Mouse (Mus musculus): ENCODE data around the gene Zfp54. TPM values are rescaled to one million over a fixed set of nuclear protein-coding genes. Genes with fewer than 3 reads are reported as not detected.
"Not testable (repeated sequence)": the region's sequence is repeated elsewhere in the genome, so short reads cannot be mapped to it uniquely, and the experiment has no call there.

Zfp54 gene
- polyA plus RNA-seq, 1 experiment from 2014 or later, result 4.9 TPM

DNA sequence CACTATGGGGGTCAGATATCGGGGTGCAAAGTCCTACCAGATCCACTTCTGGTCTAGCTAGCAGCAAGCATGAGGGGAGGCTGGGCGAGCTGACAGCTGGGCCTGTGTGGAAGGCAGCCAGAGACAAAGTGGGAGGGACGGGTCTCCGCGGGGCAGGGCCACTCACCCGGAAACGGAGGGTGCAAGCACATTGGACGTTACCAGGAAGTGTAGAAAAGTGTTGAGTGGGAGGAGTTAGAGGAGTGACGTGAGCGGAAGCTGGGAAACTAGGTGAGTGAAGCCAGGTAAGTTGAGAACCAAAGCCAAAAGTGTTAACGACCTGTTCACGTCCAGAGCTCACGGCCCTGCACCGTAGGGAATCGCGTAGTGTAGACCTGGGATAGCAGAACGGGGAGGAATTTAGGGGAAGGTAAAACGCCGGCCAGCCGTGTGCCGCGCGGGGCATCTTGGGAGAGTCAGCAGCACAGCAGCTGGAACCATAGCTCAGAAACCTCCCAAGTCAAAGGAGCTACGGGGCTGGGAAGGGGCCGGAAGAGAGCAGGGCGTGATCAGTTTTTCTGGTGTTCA is 27.2 kb downstream of the Zfp54 start, which contains the start of gene Zfp51:
Gene Zfp51 (plus strand): TSS at position 237 of the 567 bp plus-strand sequence.
- Histone ChIP-seq H3K27me3 (replicated peaks; ENCODE audit: control insufficient read depth, insufficient read depth, low read length) (no peaks in the 10 kb centered on the region), H3K9me3 (ENCODE audit: control insufficient read depth) (no peaks in the 10 kb centered on the region), H3K4me2 (replicated peaks; ENCODE audit: low read depth) (peak within 1 kb of the TSS; percentile 73), H3K4me3 (ENCODE audit: low read depth, low read length) (peak within 1 kb of the TSS; percentile 51), H3K36me3 (ENCODE audit: control insufficient read depth, insufficient read depth) (no peaks in the 10 kb centered on the region), H3K9ac (ENCODE audit: low read depth, low read length) (peak within 1 kb of the TSS; percentile 56), H3K27ac (ENCODE audit: low read depth, low read length) (peak within 1 kb of the TSS; percentile 91), H3K4me1 (replicated peaks; ENCODE audit: control insufficient read depth, insufficient read depth, low read length) (no peaks in the 10 kb centered on the region)
- TF ChIP-seq CTCF (IDR thresholded peaks at IDR 0.05; ENCODE audit: low read depth), result no peak
- ATAC-seq, result peak; percentile 100
- under 1% methylated on average over 26 of the region's 26 CpGs for WGBS

DNA sequence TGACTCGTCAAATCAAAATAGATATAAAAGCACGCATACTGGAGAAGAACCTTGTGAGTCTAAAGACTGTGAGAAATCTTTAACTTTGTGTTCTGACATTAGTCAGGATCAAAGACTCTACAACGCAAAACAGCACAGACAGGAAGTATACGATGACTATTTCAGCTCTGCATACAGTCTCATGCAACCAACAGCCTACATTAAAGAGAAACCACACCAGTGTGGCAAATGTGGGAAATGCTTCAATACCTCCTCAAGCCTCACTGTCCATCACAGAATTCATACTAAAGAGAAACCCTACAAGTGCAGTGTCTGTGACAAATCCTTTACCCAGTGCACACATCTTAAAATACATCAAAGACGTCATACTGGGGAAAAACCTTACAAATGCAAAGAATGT is 40.5 kb downstream of the Zfp54 start:
- H3K9me3 ChIP-seq (ENCODE audit: control insufficient read depth), result no peaks in the 10 kb centered on the region
- TF ChIP-seq CTCF (IDR thresholded peaks at IDR 0.05; ENCODE audit: low read depth), result no peak
- 92% methylated on average over 5 of the region's 5 CpGs for WGBS
- H3K4me2 ChIP-seq (replicated peaks; ENCODE audit: low read depth), result no peak overlapping the region
- peaks cover 38% of the 10 kb centered on the region for H3K36me3 ChIP-seq (ENCODE audit: control insufficient read depth, insufficient read depth)
- no peak overlapping the region for H3K9ac ChIP-seq (ENCODE audit: low read depth, low read length)
- H3K27ac ChIP-seq (ENCODE audit: low read depth, low read length), result no peak overlapping the region
- no peak overlapping the region for H3K4me3 ChIP-seq (ENCODE audit: low read depth, low read length)
- no peaks in the 10 kb centered on the region for H3K27me3 ChIP-seq (replicated peaks; ENCODE audit: control insufficient read depth, insufficient read depth, low read length)
- ATAC-seq, result no peak
- H3K4me1 ChIP-seq (replicated peaks; ENCODE audit: control insufficient read depth, insufficient read depth, low read length), result no peaks in the 10 kb centered on the region

DNA sequence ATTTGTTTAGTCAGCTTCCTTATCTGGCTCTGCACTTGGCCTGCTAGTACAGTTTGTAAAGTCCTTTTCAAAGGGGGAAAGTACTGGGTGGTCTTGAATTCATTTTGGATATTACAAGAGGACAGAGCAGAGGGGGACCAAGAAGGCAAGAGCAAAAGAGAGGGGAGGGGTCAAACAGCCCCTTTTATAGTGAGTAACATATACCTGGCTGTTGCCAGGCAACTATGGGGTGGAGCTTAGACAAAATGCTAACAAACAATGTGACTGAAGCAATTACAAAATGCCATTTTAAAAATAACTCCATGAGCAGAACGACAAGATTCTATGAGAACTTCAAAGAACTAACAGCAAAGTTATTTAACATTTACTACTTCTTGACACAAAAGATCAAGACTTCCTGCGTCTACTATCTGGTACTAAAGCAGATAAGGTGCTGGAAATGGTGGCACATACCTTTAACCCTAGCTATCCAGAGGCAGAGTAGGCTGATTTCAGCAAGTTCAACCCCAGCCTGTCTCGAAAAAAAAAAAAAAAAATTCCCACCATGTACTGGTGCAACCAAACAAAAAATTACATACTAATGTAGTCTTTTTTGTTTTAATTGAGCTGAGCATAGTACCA is 49.1 kb downstream of the Zfp54 start:
- WGBS, result 40% methylated on average over 3 of the region's 3 CpGs
- no peaks in the 10 kb centered on the region for H3K9me3 ChIP-seq (ENCODE audit: control insufficient read depth)
- no peaks in the 10 kb centered on the region for H3K4me1 ChIP-seq (replicated peaks; ENCODE audit: control insufficient read depth, insufficient read depth, low read length)
- no peak for TF ChIP-seq CTCF (IDR thresholded peaks at IDR 0.05; ENCODE audit: low read depth)
- H3K27me3 ChIP-seq (replicated peaks; ENCODE audit: control insufficient read depth, insufficient read depth, low read length), result no peaks in the 10 kb centered on the region
- H3K4me3 ChIP-seq (ENCODE audit: low read depth, low read length), result no peak overlapping the region
- no peak for ATAC-seq
- H3K36me3 ChIP-seq (ENCODE audit: control insufficient read depth, insufficient read depth), result no peaks in the 10 kb centered on the region
- no peak overlapping the region for H3K9ac ChIP-seq (ENCODE audit: low read depth, low read length)
- no peak overlapping the region for H3K4me2 ChIP-seq (replicated peaks; ENCODE audit: low read depth)
- no peak overlapping the region for H3K27ac ChIP-seq (ENCODE audit: low read depth, low read length)

DNA sequence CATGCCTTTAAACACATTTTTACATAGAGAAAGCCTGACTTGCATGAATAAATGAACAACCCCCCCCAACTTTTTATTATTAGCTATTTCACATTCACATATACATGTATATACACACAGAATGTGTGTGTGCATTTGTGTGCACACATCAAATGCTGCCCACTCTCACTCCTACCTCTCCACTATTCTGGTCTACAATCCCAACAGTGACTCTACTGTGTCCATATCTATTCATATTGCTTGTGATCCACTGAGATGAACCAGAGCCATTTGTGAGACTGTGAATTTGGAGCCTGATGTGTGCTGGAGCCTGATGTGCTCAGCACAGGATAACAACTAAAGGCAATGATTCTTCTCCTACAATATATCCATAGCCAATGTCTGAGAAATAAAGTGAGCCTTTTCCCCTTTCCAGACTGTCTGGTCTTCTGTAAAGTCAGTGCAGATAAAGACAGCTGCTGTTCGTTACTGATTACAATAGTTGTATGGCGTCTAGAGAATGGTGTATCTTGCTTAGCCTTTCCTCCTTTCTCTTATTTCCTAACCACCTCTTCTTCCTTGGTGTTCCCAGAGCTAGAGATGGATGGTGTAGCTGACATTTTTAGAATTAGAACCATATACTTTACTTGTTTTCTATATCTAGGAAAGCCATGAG is 49.8 kb downstream of the Zfp54 start:
- Histone ChIP-seq H3K4me2 (replicated peaks; ENCODE audit: low read depth) (no peak overlapping the region), H3K9ac (ENCODE audit: low read depth, low read length) (no peak overlapping the region), H3K9me3 (ENCODE audit: control insufficient read depth) (no peaks in the 10 kb centered on the region), H3K27ac (ENCODE audit: low read depth, low read length) (no peak overlapping the region), H3K36me3 (ENCODE audit: control insufficient read depth, insufficient read depth) (no peaks in the 10 kb centered on the region), H3K27me3 (replicated peaks; ENCODE audit: control insufficient read depth, insufficient read depth, low read length) (no peaks in the 10 kb centered on the region), H3K4me3 (ENCODE audit: low read depth, low read length) (no peak overlapping the region), H3K4me1 (replicated peaks; ENCODE audit: control insufficient read depth, insufficient read depth, low read length) (no peaks in the 10 kb centered on the region)
- ATAC-seq, result no peak
- TF ChIP-seq CTCF (IDR thresholded peaks at IDR 0.05; ENCODE audit: low read depth), result no peak
- 27% methylated on average over 2 of the region's 2 CpGs for WGBS

DNA sequence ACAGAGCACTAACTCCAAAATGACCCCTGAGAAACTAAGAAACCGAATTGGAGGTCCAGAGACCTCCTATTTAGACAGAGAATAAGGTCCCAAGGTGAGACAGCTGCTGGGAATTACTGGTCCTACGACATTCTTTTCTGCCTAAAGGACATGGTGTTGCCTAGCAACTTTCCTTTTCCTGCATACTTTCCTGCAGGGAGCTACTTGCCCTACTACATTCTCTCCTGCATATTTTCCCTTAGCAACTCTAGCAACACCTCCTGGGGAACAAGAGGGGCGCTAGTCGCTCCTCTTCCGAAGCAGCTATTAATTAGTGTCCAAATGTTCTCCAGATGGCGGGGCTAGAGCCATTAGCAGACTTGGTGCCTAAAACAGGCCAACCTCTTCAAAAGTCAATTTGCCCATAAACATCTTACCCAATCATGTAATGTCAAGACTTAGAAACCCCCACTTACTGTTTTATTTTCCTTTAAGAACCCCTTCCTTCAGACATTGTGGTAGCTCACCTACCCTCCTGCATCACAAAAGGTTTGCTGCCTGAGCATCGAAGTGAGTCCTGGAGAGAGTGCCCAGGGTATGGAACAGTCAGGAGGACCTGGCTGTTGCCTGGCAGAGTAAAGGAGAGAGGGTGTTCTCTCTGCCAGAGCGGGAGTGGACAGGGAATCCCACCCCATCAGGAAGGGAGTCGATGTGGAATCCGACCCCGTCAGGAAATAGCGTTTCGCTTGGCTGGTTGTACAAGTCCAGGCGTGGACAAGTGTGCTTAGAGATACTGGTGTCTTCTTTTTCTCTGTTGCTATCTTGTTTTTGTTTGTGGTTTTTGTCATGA is 50.5 kb downstream of the Zfp54 start:
- Histone ChIP-seq H3K4me1 (replicated peaks; ENCODE audit: control insufficient read depth, insufficient read depth, low read length) (no peaks in the 10 kb centered on the region), H3K9me3 (ENCODE audit: control insufficient read depth) (no peaks in the 10 kb centered on the region), H3K27me3 (replicated peaks; ENCODE audit: control insufficient read depth, insufficient read depth, low read length) (no peaks in the 10 kb centered on the region), H3K4me3 (ENCODE audit: low read depth, low read length) (no peak overlapping the region), H3K4me2 (replicated peaks; ENCODE audit: low read depth) (no peak overlapping the region), H3K27ac (ENCODE audit: low read depth, low read length) (no peak overlapping the region), H3K36me3 (ENCODE audit: control insufficient read depth, insufficient read depth) (no peaks in the 10 kb centered on the region), H3K9ac (ENCODE audit: low read depth, low read length) (no peak overlapping the region)
- 24% methylated on average over 14 of the region's 14 CpGs for WGBS
- ATAC-seq, result 0 out of 2 replicates have a peak, but pooled peaks have one; percentile 19
- TF ChIP-seq CTCF (IDR thresholded peaks at IDR 0.05; ENCODE audit: low read depth), result peak; percentile 40

DNA sequence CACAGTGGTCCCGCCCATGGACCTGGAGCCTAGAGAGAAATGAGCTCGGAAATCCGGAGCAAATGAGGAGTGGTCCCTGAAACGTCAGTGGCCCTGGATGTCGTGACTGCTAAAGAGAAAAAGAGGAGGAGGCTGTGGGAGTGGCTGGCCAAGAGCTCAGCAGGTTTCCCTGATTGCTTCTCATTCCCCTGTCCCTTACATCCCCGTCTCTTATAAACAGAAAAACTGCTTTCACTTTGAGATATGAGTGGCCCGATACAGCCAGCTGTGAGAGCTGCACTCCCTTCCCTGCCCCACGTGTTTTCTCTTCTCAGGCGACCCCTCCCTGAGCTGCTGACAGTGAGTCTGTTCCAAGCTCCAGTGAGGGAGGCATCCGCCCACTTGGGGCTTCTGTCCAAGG is 51.7 kb downstream of the Zfp54 start:
- peak overlapping the region; percentile 32; the same call in 1 of the 2 replicates for H3K4me2 ChIP-seq (replicated peaks; ENCODE audit: low read depth)
- H3K27me3 ChIP-seq (replicated peaks; ENCODE audit: control insufficient read depth, insufficient read depth, low read length); H3K4me3 ChIP-seq (ENCODE audit: low read depth, low read length); H3K36me3 ChIP-seq (ENCODE audit: control insufficient read depth, insufficient read depth); H3K4me1 ChIP-seq (replicated peaks; ENCODE audit: control insufficient read depth, insufficient read depth, low read length); ATAC-seq; H3K9ac ChIP-seq (ENCODE audit: low read depth, low read length); H3K27ac ChIP-seq (ENCODE audit: low read depth, low read length); H3K9me3 ChIP-seq (ENCODE audit: control insufficient read depth): not testable (repeated sequence)
- WGBS, result 4% methylated on average over 10 of the region's 10 CpGs

DNA sequence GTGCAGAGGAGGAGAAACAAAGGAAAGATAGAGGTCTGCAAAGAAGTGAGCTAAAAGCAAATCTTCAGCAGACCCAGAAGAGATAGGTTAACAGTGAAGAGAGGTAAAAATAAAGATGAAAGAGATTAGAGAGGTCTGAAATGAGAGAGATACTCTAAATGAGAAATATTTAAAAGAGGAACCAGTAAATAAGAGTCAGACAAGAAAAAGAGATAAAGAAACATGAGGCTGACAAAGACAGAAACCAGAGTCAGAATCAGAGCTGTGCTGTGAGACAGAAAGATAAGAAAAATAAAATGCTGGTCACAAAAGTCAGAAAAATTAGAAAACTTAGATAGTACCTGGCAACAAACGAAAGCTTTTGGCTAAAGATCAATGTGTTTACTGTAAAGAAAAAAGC is 52.3 kb downstream of the Zfp54 start:
- H3K4me3 ChIP-seq (ENCODE audit: low read depth, low read length); H3K9me3 ChIP-seq (ENCODE audit: control insufficient read depth); H3K4me2 ChIP-seq (replicated peaks; ENCODE audit: low read depth); ATAC-seq; H3K27me3 ChIP-seq (replicated peaks; ENCODE audit: control insufficient read depth, insufficient read depth, low read length); H3K36me3 ChIP-seq (ENCODE audit: control insufficient read depth, insufficient read depth); H3K27ac ChIP-seq (ENCODE audit: low read depth, low read length); H3K9ac ChIP-seq (ENCODE audit: low read depth, low read length); H3K4me1 ChIP-seq (replicated peaks; ENCODE audit: control insufficient read depth, insufficient read depth, low read length): not testable (repeated sequence)
- WGBS, result 68% methylated on average over 1 of the region's 1 CpGs

DNA sequence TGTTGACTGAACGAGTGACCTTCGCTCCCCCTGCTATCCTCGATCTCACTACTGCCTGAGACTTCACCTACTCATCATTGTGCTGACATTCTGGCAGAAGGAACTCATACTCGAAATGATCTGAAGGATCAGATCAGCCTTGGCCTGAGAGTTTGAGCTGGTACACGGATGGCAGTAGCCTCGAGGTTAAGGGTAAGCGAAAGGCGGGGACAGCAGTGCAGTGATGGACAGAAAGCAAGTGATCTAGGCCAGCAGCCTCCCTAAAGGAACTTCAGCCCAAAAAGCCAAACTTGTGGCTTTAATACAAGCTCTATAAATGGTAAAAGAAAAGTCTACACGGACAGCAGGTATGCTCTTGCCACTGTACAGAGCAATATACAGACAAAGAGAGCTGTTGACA is 53.3 kb downstream of the Zfp54 start:
- not testable (repeated sequence) for H3K9me3 ChIP-seq (ENCODE audit: control insufficient read depth); H3K27ac ChIP-seq (ENCODE audit: low read depth, low read length); H3K4me2 ChIP-seq (replicated peaks; ENCODE audit: low read depth); H3K4me3 ChIP-seq (ENCODE audit: low read depth, low read length); H3K9ac ChIP-seq (ENCODE audit: low read depth, low read length); H3K36me3 ChIP-seq (ENCODE audit: control insufficient read depth, insufficient read depth); H3K27me3 ChIP-seq (replicated peaks; ENCODE audit: control insufficient read depth, insufficient read depth, low read length); H3K4me1 ChIP-seq (replicated peaks; ENCODE audit: control insufficient read depth, insufficient read depth, low read length); ATAC-seq
- 54% methylated on average over 4 of the region's 9 CpGs for WGBS

All from intestine, postnatal 0 days (tissue).